Mouse (Mus musculus): Measurements from ENCODE around the gene St3gal3.

Gene St3gal3

GRCm38 (mm10) chr4:118134485-118135365 lies at the start of gene St3gal3:
St3gal3 (minus strand) TSS chr4:118134914.
- DNase-seq: peak; percentile 98 to 99

- DNase-seq: no peak
Observed at GRCm38 (mm10) chr4:118180301-118181080, 45.8 kb upstream of the St3gal3 start.

GRCm38 (mm10) chr4:118179467-118180300 lies 45.0 kb upstream of the St3gal3 start, which contains the start of gene Kdm4a:
Kdm4a (minus strand) TSS chr4:118180043.
- peak; percentile 90 to 95 for DNase-seq

GRCm38 (mm10) chr4:118178952-118179466 lies 44.3 kb upstream of the St3gal3 start:
- DNase-seq: peak in 1 of 2 experiments; percentile 14

- no peak for DNase-seq
Observed at GRCm38 (mm10) chr4:118172461-118172860, 37.7 kb upstream of the St3gal3 start.

GRCm38 (mm10) chr4:118171006-118171405 lies 36.3 kb upstream of the St3gal3 start:
- peak in 1 of 2 experiments; percentile 26 for DNase-seq

GRCm38 (mm10) chr4:118162123-118162522 lies 27.4 kb upstream of the St3gal3 start:
- DNase-seq: no peak

- DNase-seq: no peak
Observed at GRCm38 (mm10) chr4:118157666-118158065, 23.0 kb upstream of the St3gal3 start.

- DNase-seq: no peak
Observed at GRCm38 (mm10) chr4:118156559-118156958, 21.8 kb upstream of the St3gal3 start.

GRCm38 (mm10) chr4:118154889-118155288 lies 20.2 kb upstream of the St3gal3 start:
- no peak for DNase-seq

GRCm38 (mm10) chr4:118152020-118152785 lies 17.5 kb upstream of the St3gal3 start:
- DNase-seq: no peak

- no peak for DNase-seq
Observed at GRCm38 (mm10) chr4:118150804-118151203, 16.1 kb upstream of the St3gal3 start.

- DNase-seq: no peak
Observed at GRCm38 (mm10) chr4:118149956-118150680, 15.4 kb upstream of the St3gal3 start.

- no peak for DNase-seq
Observed at GRCm38 (mm10) chr4:118149055-118149576, 14.4 kb upstream of the St3gal3 start.

GRCm38 (mm10) chr4:118148317-118148687 lies 13.6 kb upstream of the St3gal3 start:
- no peak for DNase-seq

- no peak for DNase-seq
Observed at GRCm38 (mm10) chr4:118147547-118148316, 13.0 kb upstream of the St3gal3 start.

- DNase-seq: no peak
Observed at GRCm38 (mm10) chr4:118147090-118147489, 12.4 kb upstream of the St3gal3 start.

- DNase-seq: no peak
Observed at GRCm38 (mm10) chr4:118144324-118144723, 9.6 kb upstream of the St3gal3 start.

GRCm38 (mm10) chr4:118143679-118144078 lies 9.0 kb upstream of the St3gal3 start:
- DNase-seq: peak; percentile 23 to 35

GRCm38 (mm10) chr4:118141511-118141910 lies 6.8 kb upstream of the St3gal3 start:
- DNase-seq: no peak
